Comparison of ENCODE assay signal across 8 mouse cellular contexts in genomic region chr5:115156401-115156800, GRCm38 (mm10). TPM values are rescaled to one million over a fixed set of nuclear protein-coding genes. Genes with fewer than 3 reads are reported as not detected.
DNase-seq lines count a peak whose midpoint lies in the region; ATAC-seq and TF ChIP-seq lines count a peak whose summit lies in the region.

No protein-coding gene starts in this region.

- WGBS in heart, embryonic 13.5 days, result 48% methylated on average over 7 of the region's 7 CpGs
- 60% methylated on average over 7 of the region's 7 CpGs for WGBS in hindbrain, embryonic 12.5 days
- 63% methylated on average over 7 of the region's 7 CpGs for WGBS in midbrain, embryonic 13.5 days

- H3K4me2 ChIP-seq in heart, embryonic 13.5 days, result peak overlapping the region; percentile 82
- H3K4me2 ChIP-seq in hindbrain, embryonic 12.5 days (replicated peaks), result peak overlapping the region; percentile 88
- H3K4me2 ChIP-seq in midbrain, embryonic 13.5 days (replicated peaks), result peak overlapping the region; percentile 96

- no peak for ATAC-seq in heart, embryonic 13.5 days (ENCODE audit: extremely low read depth, insufficient number of reproducible peaks, low FRiP score, low TSS enrichment)
- ATAC-seq in hindbrain, embryonic 12.5 days (ENCODE audit: low FRiP score), result no peak
- no peak for ATAC-seq in midbrain, embryonic 13.5 days

- no peaks in the 10 kb centered on the region for H3K9me3 ChIP-seq in heart, embryonic 13.5 days
- no peaks in the 10 kb centered on the region for H3K9me3 ChIP-seq in ES-Bruce4 (replicated peaks; ENCODE audit: control insufficient read depth, insufficient read depth, low read length, poor library complexity, severe bottlenecking)
- H3K9me3 ChIP-seq in hindbrain, embryonic 12.5 days (replicated peaks), result no peaks in the 10 kb centered on the region
- H3K9me3 ChIP-seq in midbrain, embryonic 13.5 days, result no peaks in the 10 kb centered on the region

- TF ChIP-seq CTCF in ES-Bruce4 (IDR thresholded peaks at IDR 0.05; ENCODE audit: low read depth, low read length), result no peak

- DNase-seq in heart, adult 11 months, result no peak
- DNase-seq in adrenal gland, postnatal 14 days, result no peak
- no peak for DNase-seq in urinary bladder, postnatal 36 days (ENCODE audit: low spot score in 2 of 2)
- DNase-seq in ovary, postnatal 10 days (ENCODE audit: low spot score), result no peak

- no peak for TF ChIP-seq POLR2A in ES-Bruce4 (IDR thresholded peaks at IDR 0.05; ENCODE audit: insufficient read depth, low read length)

- H3K36me3 ChIP-seq in heart, embryonic 13.5 days, result peaks cover 9% of the 10 kb centered on the region; the same call in 1 of the 2 replicates
- peaks cover 5% of the 10 kb centered on the region for H3K36me3 ChIP-seq in ES-Bruce4 (ENCODE audit: control insufficient read depth, insufficient read depth, low read length, poor library complexity, severe bottlenecking)
- peaks cover 8% of the 10 kb centered on the region; the same call in 1 of the 2 replicates for H3K36me3 ChIP-seq in hindbrain, embryonic 12.5 days
- H3K36me3 ChIP-seq in midbrain, embryonic 13.5 days, result no peaks in the 10 kb centered on the region; the same call in 1 of the 2 replicates

- TF ChIP-seq EP300 in ES-Bruce4 (IDR thresholded peaks at IDR 0.05; ENCODE audit: insufficient read depth, low read depth, low read length), result no peak

- H3K27ac ChIP-seq in heart, embryonic 13.5 days (replicated peaks), result peak overlapping the region; percentile 58
- H3K27ac ChIP-seq in ES-Bruce4 (ENCODE audit: insufficient read depth, low read length), result 0 out of 2 replicates have a peak overlapping the region, but pooled peaks have one; percentile 1
- H3K27ac ChIP-seq in hindbrain, embryonic 12.5 days, result no peak overlapping the region
- no peak overlapping the region for H3K27ac ChIP-seq in midbrain, embryonic 13.5 days

- peak overlapping the region; percentile 78 for H3K4me3 ChIP-seq in heart, embryonic 13.5 days
- peak overlapping the region; percentile 32 for H3K4me3 ChIP-seq in ES-Bruce4 (ENCODE audit: low read depth, low read length)
- peak overlapping the region; percentile 97 for H3K4me3 ChIP-seq in hindbrain, embryonic 12.5 days
- peak overlapping the region; percentile 93 for H3K4me3 ChIP-seq in midbrain, embryonic 13.5 days (replicated peaks)

- no peaks in the 10 kb centered on the region for H3K27me3 ChIP-seq in heart, embryonic 13.5 days (replicated peaks)
- no peaks in the 10 kb centered on the region for H3K27me3 ChIP-seq in ES-Bruce4 (ENCODE audit: control insufficient read depth, insufficient read depth, low read length, poor library complexity, severe bottlenecking)
- H3K27me3 ChIP-seq in hindbrain, embryonic 12.5 days, result no peaks in the 10 kb centered on the region
- no peaks in the 10 kb centered on the region for H3K27me3 ChIP-seq in midbrain, embryonic 13.5 days

- H3K9ac ChIP-seq in heart, embryonic 13.5 days, result peak overlapping the region; percentile 96
- peak overlapping the region; percentile 96 for H3K9ac ChIP-seq in ES-Bruce4 (ENCODE audit: low read depth, poor library complexity, severe bottlenecking)
- H3K9ac ChIP-seq in hindbrain, embryonic 12.5 days, result peak overlapping the region; percentile 97; the same call in 1 of the 2 replicates
- peak overlapping the region; percentile 54; the same call in 1 of the 2 replicates for H3K9ac ChIP-seq in midbrain, embryonic 13.5 days (replicated peaks)

- H3K4me1 ChIP-seq in heart, embryonic 13.5 days, result peaks cover 65% of the 10 kb centered on the region
- peaks cover 4% of the 10 kb centered on the region for H3K4me1 ChIP-seq in ES-Bruce4 (ENCODE audit: control insufficient read depth, insufficient read depth, low read length)
- peaks cover 53% of the 10 kb centered on the region for H3K4me1 ChIP-seq in hindbrain, embryonic 12.5 days
- peaks cover 53% of the 10 kb centered on the region for H3K4me1 ChIP-seq in midbrain, embryonic 13.5 days (replicated peaks)

RNA-seq across cellular contexts. Expression of gene Mlec, which starts 1.6 kb away (rescaled TPM):
- 65.8 and 71.6 TPM in 2 replicates for polyA plus RNA-seq in heart, embryonic 13.5 days (2015; fragmentation: Nextera tagmentation; extraction: Ambion mirVana)
- 137 and 139 TPM in 2 replicates for polyA plus RNA-seq in ES-Bruce4 (2011; ENCODE audit: insufficient read depth, insufficient read length, low read depth, missing spikeins)
- 65.0 and 72.9 TPM in 2 replicates for polyA plus RNA-seq in hindbrain, embryonic 12.5 days (2016; fragmentation: Nextera tagmentation; extraction: Ambion mirVana)
- 21.1 and 25.3 TPM in 2 replicates for polyA plus RNA-seq in midbrain, embryonic 13.5 days (2015; fragmentation: Nextera tagmentation; extraction: Ambion mirVana)
- total RNA-seq in adrenal gland, postnatal 14 days (2021), result 140 and 144 TPM in 2 replicates

RNA-seq across cellular contexts. Expression of gene Unc119b, which starts 21.6 kb away (rescaled TPM):
- 17.3 and 18.5 TPM in 2 replicates for polyA plus RNA-seq in heart, embryonic 13.5 days (2015; fragmentation: Nextera tagmentation; extraction: Ambion mirVana)
- 35.5 and 36.9 TPM in 2 replicates for polyA plus RNA-seq in ES-Bruce4 (2011; ENCODE audit: insufficient read depth, insufficient read length, low read depth, missing spikeins)
- polyA plus RNA-seq in hindbrain, embryonic 12.5 days (2016; fragmentation: Nextera tagmentation; extraction: Ambion mirVana), result 57.5 and 62.0 TPM in 2 replicates
- 37.4 and 43.4 TPM in 2 replicates for polyA plus RNA-seq in midbrain, embryonic 13.5 days (2015; fragmentation: Nextera tagmentation; extraction: Ambion mirVana)
- total RNA-seq in adrenal gland, postnatal 14 days (2021), result 36.9 and 42.8 TPM in 2 replicates

RNA-seq across cellular contexts. Expression of gene Acads, which starts 37.3 kb away (rescaled TPM):
- polyA plus RNA-seq in heart, embryonic 13.5 days (2015; fragmentation: Nextera tagmentation; extraction: Ambion mirVana), result 103 and 112 TPM in 2 replicates
- 44.8 and 52.1 TPM in 2 replicates for polyA plus RNA-seq in ES-Bruce4 (2011; ENCODE audit: insufficient read depth, insufficient read length, low read depth, missing spikeins)
- 38.7 and 41.9 TPM in 2 replicates for polyA plus RNA-seq in hindbrain, embryonic 12.5 days (2016; fragmentation: Nextera tagmentation; extraction: Ambion mirVana)
- polyA plus RNA-seq in midbrain, embryonic 13.5 days (2015; fragmentation: Nextera tagmentation; extraction: Ambion mirVana), result 21.0 and 25.1 TPM in 2 replicates
- 308 and 317 TPM in 2 replicates for total RNA-seq in adrenal gland, postnatal 14 days (2021)

RNA-seq across cellular contexts. Expression of gene Cabp1, which starts 37.8 kb away (rescaled TPM):
- polyA plus RNA-seq in heart, embryonic 13.5 days (2015; fragmentation: Nextera tagmentation; extraction: Ambion mirVana), result 0.53 and 0.60 TPM in 2 replicates
- polyA plus RNA-seq in ES-Bruce4 (2011; ENCODE audit: insufficient read depth, insufficient read length, low read depth, missing spikeins), result 8.1 and 11.4 TPM in 2 replicates
- 10.3 and 10.5 TPM in 2 replicates for polyA plus RNA-seq in hindbrain, embryonic 12.5 days (2016; fragmentation: Nextera tagmentation; extraction: Ambion mirVana)
- polyA plus RNA-seq in midbrain, embryonic 13.5 days (2015; fragmentation: Nextera tagmentation; extraction: Ambion mirVana), result 2.0 and 2.7 TPM in 2 replicates
- total RNA-seq in adrenal gland, postnatal 14 days (2021), result 9.9 and 11.1 TPM in 2 replicates

RNA-seq across cellular contexts. Expression of gene Gm10401, which starts 58.3 kb away (rescaled TPM):
- polyA plus RNA-seq in heart, embryonic 13.5 days (2015; fragmentation: Nextera tagmentation; extraction: Ambion mirVana), result 16.7 and 18.7 TPM in 2 replicates
- not detected in 2 replicates for polyA plus RNA-seq in ES-Bruce4 (2011; ENCODE audit: insufficient read depth, insufficient read length, low read depth, missing spikeins)
- 22.3 and 30.3 TPM in 2 replicates for polyA plus RNA-seq in hindbrain, embryonic 12.5 days (2016; fragmentation: Nextera tagmentation; extraction: Ambion mirVana)
- 39.0 and 41.9 TPM in 2 replicates for polyA plus RNA-seq in midbrain, embryonic 13.5 days (2015; fragmentation: Nextera tagmentation; extraction: Ambion mirVana)
- total RNA-seq in adrenal gland, postnatal 14 days (2021), result not detected in 2 replicates

Comparison
In these comparisons a context has a peak if more than half of its experiments do, and no peak if none do; other contexts are left out.
1. H3K27ac ChIP-seq: peak in heart, embryonic 13.5 days (single experiment) and ES-Bruce4 (single experiment); none in hindbrain, embryonic 12.5 days (single experiment) and midbrain, embryonic 13.5 days (single experiment).
2. H3K4me3 ChIP-seq: peak in every context shown above with its lines; median percentile 97 in hindbrain, embryonic 12.5 days; 93 in midbrain, embryonic 13.5 days; 78 in heart, embryonic 13.5 days; 32 in ES-Bruce4.
3. Peak in every context shown above with its lines, with median percentiles within 50 percentile points of each other: H3K4me2 ChIP-seq and H3K9ac ChIP-seq.